Mouse (Mus musculus) embryonic facial prominence, embryonic 14.5 days (tissue): ENCODE measurements around the gene Gm44790. TPM values are rescaled to one million over a fixed set of nuclear protein-coding genes. Genes with fewer than 3 reads are reported as not detected.
A peak's percentile ranks its signal among the peaks of the same experiment; 100 is the strongest.

Source experiments
- ATAC-seq: fragments of 200-750 bp; cut with Nextera tagmentation; 2 replicates; pipeline ENCODE4 v1.8.0; 2017; ENCODE audit warnings: low read depth, moderate number of reproducible peaks, moderate TSS enrichment
- DNase-seq: peaks from one replicate; pipeline ENCODE4 v3.0.0-alpha.2; 2015; ENCODE audit warnings: low spot score
- H3K27ac ChIP-seq: fragments of 300-500 bp; sonication (generic); replicated peaks from 2 replicates; pipeline ENCODE4 v1.5.1; 2014; ENCODE audit warnings: low read depth, mild to moderate bottlenecking, low read length, moderate library complexity
- H3K27me3 ChIP-seq: fragments of 300-500 bp; sonication (generic); replicated peaks from 2 replicates; pipeline ENCODE4 v1.6.1; 2014; ENCODE audit warnings: low read length; ENCODE audit not compliant: control insufficient read depth, insufficient read depth
- H3K36me3 ChIP-seq: fragments of 300-500 bp; sonication (generic); 2 replicates; pipeline ENCODE4 v1.6.1; 2014; ENCODE audit warnings: low read length, mixed read lengths; ENCODE audit not compliant: control insufficient read depth, insufficient read depth
- H3K4me1 ChIP-seq: fragments of 300-500 bp; sonication (generic); 2 replicates; pipeline ENCODE4 v1.6.1; 2014; ENCODE audit warnings: antibody characterized with exemption, low read length; ENCODE audit not compliant: control insufficient read depth, insufficient read depth
- H3K4me2 ChIP-seq: fragments of 300-500 bp; sonication (generic); 2 replicates; pipeline ENCODE4 v1.6.1; 2014; ENCODE audit warnings: low read depth, mild to moderate bottlenecking, low read length, moderate library complexity, mixed read lengths
- H3K4me3 ChIP-seq: fragments of 300-500 bp; sonication (generic); 2 replicates; pipeline ENCODE4 v1.5.1; 2014; ENCODE audit warnings: low read depth, mild to moderate bottlenecking, low read length
- H3K9ac ChIP-seq: fragments of 300-500 bp; sonication (generic); 2 replicates; pipeline ENCODE4 v1.6.1; 2014; ENCODE audit warnings: low read depth, mild to moderate bottlenecking, low read length, moderate library complexity, mixed read lengths
- H3K9me3 ChIP-seq: fragments of 300-500 bp; sonication (generic); 2 replicates; pipeline ENCODE4 v1.6.1; 2016; ENCODE audit warnings: low read length; ENCODE audit not compliant: control insufficient read depth
- WGBS: fragments of 180-500 bp; shearing (Covaris S2); extraction: QIAGEN DNeasy Blood & Tissue Kit; methylation state at CpG from one replicate; pipeline ENCODE4 v1.1.7; 2014; 5-methylcytosine and 5-hydroxymethylcytosine counted together
- polyA plus RNA-seq: library from polyadenylated mRNA; unstranded; fragments of >200 nt; fragmentation: Nextera tagmentation; extraction: Ambion mirVana; gene quantifications from 2 replicates; pipeline ENCODE4 v1.2.1, GENCODE M21; 2014

Gene Gm44790
- polyA plus RNA-seq, 1 experiment from 2014 or later = not detected

GRCm38 (mm10) chr6:86399995-86400394 lies 26.5 kb upstream of the Gm44790 start:
- no peak overlapping the region for H3K9ac ChIP-seq
- H3K4me1 ChIP-seq = peaks cover 13% of the 10 kb centered on the region; the same call in 1 of the 2 replicates
- ATAC-seq = no peak
- no peaks in the 10 kb centered on the region for H3K36me3 ChIP-seq
- H3K27me3 ChIP-seq = no peaks in the 10 kb centered on the region
- H3K4me2 ChIP-seq = no peak overlapping the region
- H3K27ac ChIP-seq = no peak overlapping the region
- no peak for DNase-seq
- 79% methylated on average over 2 of the region's 2 CpGs for WGBS
- H3K9me3 ChIP-seq = no peaks in the 10 kb centered on the region
- H3K4me3 ChIP-seq = no peak overlapping the region

GRCm38 (mm10) chr6:86400972-86401371 lies 25.5 kb upstream of the Gm44790 start:
- H3K9me3 ChIP-seq = no peaks in the 10 kb centered on the region
- 2% methylated on average over 9 of the region's 9 CpGs for WGBS
- H3K4me1 ChIP-seq = peaks cover 3% of the 10 kb centered on the region; the same call in 1 of the 2 replicates
- peak; percentile 92 for DNase-seq
- no peaks in the 10 kb centered on the region for H3K36me3 ChIP-seq
- H3K4me3 ChIP-seq = peak overlapping the region; percentile 31
- 0 out of 2 replicates have a peak overlapping the region, but pooled peaks have one; percentile 17 for H3K27ac ChIP-seq
- H3K9ac ChIP-seq = peak overlapping the region; percentile 52
- no peaks in the 10 kb centered on the region for H3K27me3 ChIP-seq
- ATAC-seq = peak; percentile 23; the same call in 1 of the 2 replicates
- peak overlapping the region; percentile 49 for H3K4me2 ChIP-seq

DNA sequence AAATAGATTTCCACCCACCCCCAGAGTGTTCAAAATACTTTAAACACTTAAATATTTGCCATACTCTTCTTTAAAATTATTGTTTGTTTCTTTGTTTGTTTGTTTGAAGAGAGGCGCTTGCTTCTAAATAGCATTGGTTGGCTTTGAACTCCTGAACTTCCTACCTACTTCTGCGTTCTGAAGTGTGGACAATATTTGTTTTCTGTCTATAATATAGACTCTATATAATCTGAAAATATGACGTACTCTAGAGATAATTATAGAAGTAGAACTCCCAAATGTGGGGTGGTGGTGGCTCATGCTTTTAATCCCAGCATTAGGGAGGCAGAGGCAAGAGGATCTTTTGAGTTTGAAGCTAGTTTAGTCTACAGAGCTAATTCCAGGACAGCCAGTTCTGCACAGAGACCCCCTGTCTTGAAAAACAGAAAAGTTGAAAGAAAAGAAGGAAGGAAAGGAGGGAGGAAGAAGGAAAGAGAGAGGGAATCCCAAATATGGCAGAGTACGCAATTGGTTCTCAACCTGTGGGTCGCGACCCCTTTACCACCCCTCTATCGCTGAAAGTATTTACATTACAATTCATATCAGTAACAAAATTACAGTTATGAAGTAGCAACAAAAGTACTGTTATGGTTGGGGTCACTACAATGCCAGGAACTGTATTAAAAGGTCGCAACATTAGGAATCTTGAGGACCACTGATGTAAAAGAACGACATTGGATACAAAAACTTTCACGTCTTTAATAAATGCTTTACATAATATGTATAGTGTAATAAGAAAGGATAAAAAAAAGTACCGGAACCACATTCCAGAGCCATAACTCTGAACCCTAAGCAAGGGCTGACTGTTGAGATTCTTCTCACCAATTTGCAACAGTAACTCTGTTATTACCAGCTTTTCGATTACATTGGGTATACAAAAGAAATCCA lies 23.5 kb upstream of the Gm44790 start:
- peak overlapping the region; percentile 68 for H3K4me2 ChIP-seq
- peak overlapping the region; percentile 87 for H3K4me3 ChIP-seq
- peaks cover 10% of the 10 kb centered on the region for H3K36me3 ChIP-seq
- H3K27me3 ChIP-seq = no peaks in the 10 kb centered on the region
- no peak for ATAC-seq
- peak overlapping the region; percentile 100 for H3K27ac ChIP-seq
- H3K4me1 ChIP-seq = peaks cover 5% of the 10 kb centered on the region
- peak overlapping the region; percentile 99 for H3K9ac ChIP-seq
- no peaks in the 10 kb centered on the region for H3K9me3 ChIP-seq
- WGBS = 29% methylated on average over 12 of the region's 12 CpGs
- no peak for DNase-seq

DNA sequence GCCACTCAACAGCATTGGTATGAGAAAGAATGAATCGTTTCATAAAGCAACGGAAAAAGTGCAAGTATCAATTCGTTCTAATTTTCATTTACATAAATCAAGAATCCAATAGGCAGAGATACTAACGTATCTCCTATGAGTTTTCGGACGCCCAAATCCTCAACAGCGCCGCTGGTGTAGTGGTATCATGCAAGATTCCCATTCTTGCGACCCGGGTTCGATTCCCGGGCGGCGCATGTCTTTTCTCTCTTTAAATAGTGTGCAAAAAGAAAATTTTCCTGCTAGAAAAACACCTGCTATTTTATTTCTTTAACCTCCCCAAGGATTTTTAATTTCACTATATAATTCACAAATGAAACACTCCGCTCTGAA lies 22.7 kb upstream of the Gm44790 start:
- Histone ChIP-seq H3K27ac (peak overlapping the region; percentile 100), H3K9me3 (no peaks in the 10 kb centered on the region), H3K36me3 (peaks cover 14% of the 10 kb centered on the region), H3K4me2 (peak overlapping the region; percentile 68), H3K9ac (peak overlapping the region; percentile 99), H3K4me1 (peaks cover 5% of the 10 kb centered on the region), H3K27me3 (no peaks in the 10 kb centered on the region), H3K4me3 (peak overlapping the region; percentile 87)
- DNase-seq (peak; percentile 85), ATAC-seq (peak; percentile 76)
- WGBS = under 1% methylated on average over 15 of the region's 15 CpGs

- ATAC-seq (peak; percentile 97), DNase-seq (peak; percentile 99)
- Histone ChIP-seq H3K4me3 (peak within 1 kb of the TSS; percentile 87), H3K27ac (peak within 1 kb of the TSS; percentile 100), H3K9me3 (no peaks in the 10 kb centered on the region), H3K4me2 (peak within 1 kb of the TSS; percentile 68), H3K27me3 (no peaks in the 10 kb centered on the region), H3K36me3 (peaks cover 14% of the 10 kb centered on the region), H3K4me1 (peaks cover 5% of the 10 kb centered on the region), H3K9ac (peak within 1 kb of the TSS; percentile 99)
- WGBS = 1% methylated on average over 47 of the region's 62 CpGs
Measured at GRCm38 (mm10) chr6:86404100-86404861, 22.2 kb upstream of the Gm44790 start, which contains the start of gene Tia1. TSS of gene Tia1 (plus strand) at chr6:86404219.

DNA sequence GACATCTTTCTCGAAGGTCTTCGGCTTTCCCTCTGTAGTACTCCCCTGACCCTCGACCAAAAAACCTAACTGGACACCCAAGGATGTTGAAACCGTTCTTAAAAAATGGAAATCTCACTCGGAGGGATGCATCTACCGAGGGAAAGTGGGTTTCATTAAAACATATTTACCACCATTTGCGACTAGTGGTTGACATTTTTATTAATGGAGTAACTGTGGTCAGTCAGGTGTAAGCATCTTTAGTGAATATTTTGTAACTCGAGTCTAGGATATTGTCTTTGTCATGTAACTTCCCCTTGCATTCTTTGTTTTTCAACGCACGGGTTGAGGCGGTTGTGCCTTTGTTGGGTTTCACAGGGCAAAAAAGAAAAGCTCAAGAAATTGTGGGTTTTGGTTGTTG lies 21.5 kb upstream of the Gm44790 start:
- Histone ChIP-seq H3K27me3 (no peaks in the 10 kb centered on the region), H3K9ac (peak overlapping the region; percentile 99), H3K4me2 (peak overlapping the region; percentile 68), H3K4me1 (peaks cover 5% of the 10 kb centered on the region), H3K27ac (peak overlapping the region; percentile 100), H3K9me3 (no peaks in the 10 kb centered on the region), H3K4me3 (peak overlapping the region; percentile 87), H3K36me3 (peaks cover 17% of the 10 kb centered on the region)
- WGBS = under 1% methylated on average over 11 of the region's 11 CpGs
- DNase-seq = peak; percentile 26
- ATAC-seq = no peak

GRCm38 (mm10) chr6:86406306-86406705 lies 20.2 kb upstream of the Gm44790 start:
- ATAC-seq = no peak

GRCm38 (mm10) chr6:86418711-86419110 lies 7.7 kb upstream of the Gm44790 start:
- H3K9me3 ChIP-seq = no peaks in the 10 kb centered on the region
- no peak overlapping the region for H3K4me2 ChIP-seq
- H3K4me3 ChIP-seq = no peak overlapping the region
- WGBS = 91% methylated on average over 6 of the region's 6 CpGs
- H3K9ac ChIP-seq = no peak overlapping the region
- H3K36me3 ChIP-seq = peaks cover 90% of the 10 kb centered on the region
- DNase-seq (no peak), ATAC-seq (no peak)
- H3K27me3 ChIP-seq = no peaks in the 10 kb centered on the region
- H3K27ac ChIP-seq = no peak overlapping the region
- H3K4me1 ChIP-seq = no peaks in the 10 kb centered on the region

More at GRCm38 (mm10) chr6:86406306-86406705, 20.2 kb upstream of the Gm44790 start:
- no peak overlapping the region for H3K27ac ChIP-seq
- H3K4me3 ChIP-seq = 0 out of 2 replicates have a peak overlapping the region, but pooled peaks have one; percentile 7
- H3K9ac ChIP-seq = no peak overlapping the region
- peaks cover 9% of the 10 kb centered on the region for H3K4me1 ChIP-seq
- H3K36me3 ChIP-seq = peaks cover 17% of the 10 kb centered on the region
- peak overlapping the region; percentile 68 for H3K4me2 ChIP-seq
- no peaks in the 10 kb centered on the region for H3K27me3 ChIP-seq
- H3K9me3 ChIP-seq = no peaks in the 10 kb centered on the region
- DNase-seq = no peak
